Mouse (Mus musculus) MEL (cell line): ENCODE data around the gene Upb1.

Source experiments
- CTCF ChIP-seq, 3 experiments: IDR thresholded peaks in 2 of 3; conservative IDR thresholded peaks in 1 of 3; 2 replicates each; pipeline ENCODE4 v1.5.1; 2011 to 2012; ENCODE audit warnings: low read length in 3 of 3, low read depth in 2 of 3, mild to moderate bottlenecking in 2 of 3, improper control_type of control experiment in 1 of 3, inconsistent platforms in 1 of 3, mixed read lengths in 1 of 3, moderate library complexity in 1 of 3; ENCODE audit not compliant: control insufficient read depth in 1 of 3, insufficient read depth in 1 of 3, poor library complexity in 1 of 3, severe bottlenecking in 1 of 3
- ELF1 ChIP-seq: IDR thresholded peaks from 2 replicates; pipeline ENCODE4 v1.6.1; 2014; ENCODE audit warnings: low read depth, mild to moderate bottlenecking, inconsistent platforms, low read length, improper control_type of control experiment, moderate library complexity
- EP300 ChIP-seq, 2 experiments: IDR thresholded peaks; 2 replicates each; pipeline ENCODE4 v1.6.1; 2011; ENCODE audit warnings: improper control_type of control experiment in 2 of 2, low read length in 2 of 2, low read depth in 1 of 2, mild to moderate bottlenecking in 1 of 2
- JUND ChIP-seq: IDR thresholded peaks from 2 replicates; pipeline ENCODE4 v1.6.1; 2011; ENCODE audit warnings: low read depth, mild to moderate bottlenecking, improper control_type of control experiment, low read length
- KAT2A ChIP-seq: conservative IDR thresholded peaks from 2 replicates; pipeline ENCODE4 v1.6.1; 2012; ENCODE audit warnings: low read depth, low read length, improper control_type of control experiment, inconsistent platforms
- MAFK ChIP-seq: IDR thresholded peaks from 2 replicates; pipeline ENCODE4 v1.6.1; 2011; ENCODE audit warnings: low read depth, mild to moderate bottlenecking, low read length, improper control_type of control experiment, borderline replicate concordance
- MAZ ChIP-seq: IDR thresholded peaks from 2 replicates; pipeline ENCODE4 v1.6.1; 2012; ENCODE audit warnings: low read depth, mild to moderate bottlenecking, inconsistent platforms, low read length, improper control_type of control experiment
- MEF2A ChIP-seq: IDR thresholded peaks from 2 replicates; pipeline ENCODE4 v1.6.1; 2014; ENCODE audit warnings: low read depth, mild to moderate bottlenecking, inconsistent platforms, low read length, improper control_type of control experiment; ENCODE audit not compliant: poor library complexity, insufficient replicate concordance, severe bottlenecking; ENCODE audit errors: extremely low read depth
- MXI1 ChIP-seq: IDR thresholded peaks from 2 replicates; pipeline ENCODE4 v1.6.1; 2011; ENCODE audit warnings: mild to moderate bottlenecking, low read depth, low read length, improper control_type of control experiment
- POLR2A ChIP-seq, 2 experiments: IDR thresholded peaks; 2 replicates each; pipeline ENCODE4 v1.6.1; 2011 to 2012; ENCODE audit warnings: low read length in 2 of 2, mild to moderate bottlenecking in 2 of 2, control low read depth in 1 of 2, improper control_type of control experiment in 1 of 2, low read depth in 1 of 2, moderate library complexity in 1 of 2; ENCODE audit not compliant: control insufficient read depth in 1 of 2, insufficient read depth in 1 of 2, poor library complexity in 1 of 2
- RAD21 ChIP-seq: IDR thresholded peaks from 2 replicates; pipeline ENCODE4 v1.6.1; 2011; ENCODE audit warnings: mild to moderate bottlenecking, low read depth, low read length, improper control_type of control experiment
- TAL1 ChIP-seq: IDR thresholded peaks from 2 replicates; pipeline ENCODE4 v1.6.1; 2012; ENCODE audit warnings: mild to moderate bottlenecking, inconsistent platforms, low read length, moderate library complexity, mixed read lengths
- TBP ChIP-seq: IDR thresholded peaks from 2 replicates; pipeline ENCODE4 v1.8.0; 2011; ENCODE audit warnings: low read depth, low read length, improper control_type of control experiment
- USF2 ChIP-seq, 2 experiments: IDR thresholded peaks; 2 replicates each; pipeline ENCODE4 v1.6.1; 2011 to 2012; ENCODE audit warnings: improper control_type of control experiment in 2 of 2, low read length in 2 of 2, borderline replicate concordance in 1 of 2, inconsistent platforms in 1 of 2, low read depth in 1 of 2, mild to moderate bottlenecking in 1 of 2; ENCODE audit not compliant: insufficient read depth in 1 of 2

DNA sequence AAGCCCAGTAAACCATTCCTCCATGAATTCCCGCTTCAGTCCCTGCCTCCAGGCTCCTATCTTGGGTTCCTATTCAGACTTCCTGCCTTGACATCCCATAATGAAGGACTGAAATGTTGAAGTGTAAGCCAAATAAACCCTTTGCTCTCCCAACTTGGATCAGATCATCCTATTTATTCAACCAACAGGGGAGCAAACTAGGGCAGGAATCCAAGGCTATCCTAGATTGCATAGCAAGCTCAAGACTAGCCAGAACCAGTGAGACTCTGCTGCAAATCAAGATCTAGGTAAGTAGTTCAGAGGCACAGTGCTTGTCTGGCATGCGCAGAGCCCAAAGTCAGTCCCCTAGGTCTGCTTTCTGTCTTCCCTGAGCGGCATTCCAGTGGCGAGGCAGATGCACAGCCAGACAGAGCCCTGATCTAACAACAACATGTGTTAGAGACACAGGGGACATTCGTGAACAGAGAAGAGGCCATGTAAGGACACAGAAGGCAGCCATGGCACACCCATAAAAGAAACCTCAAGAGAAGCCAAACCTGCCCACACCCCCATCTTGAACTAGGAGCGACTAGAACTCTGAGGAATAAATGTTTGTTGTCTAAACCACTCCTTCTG lies 48.0 kb downstream of the Upb1 start:
- TF ChIP-seq POLR2A (IDR thresholded peaks at IDR 0.05; ENCODE audit: control insufficient read depth in 1 of 2, insufficient read depth in 1 of 2, low read depth in 1 of 2, low read length in 2 of 2, poor library complexity in 1 of 2) (no peak), CTCF (IDR thresholded peaks at IDR 0.05 in 2 of 3, conservative IDR thresholded peaks at IDR 0.05 in 1 of 3; ENCODE audit: control insufficient read depth in 1 of 3, insufficient read depth in 1 of 3, low read depth in 2 of 3, low read length in 3 of 3, poor library complexity in 1 of 3, severe bottlenecking in 1 of 3) (no peak), RAD21 (no peak), MAFK (no peak), ELF1 (no peak), EP300 (IDR thresholded peaks at IDR 0.05; ENCODE audit: low read depth in 1 of 2, low read length in 2 of 2) (no peak), TAL1 (no peak), KAT2A (no peak), TBP (no peak), MXI1 (no peak), JUND (no peak), MAZ (no peak), USF2 (IDR thresholded peaks at IDR 0.05; ENCODE audit: borderline replicate concordance in 1 of 2, insufficient read depth in 1 of 2, low read depth in 1 of 2, low read length in 2 of 2) (no peak), MEF2A (no peak)
